Mouse (Mus musculus): ENCODE data around the gene Nipbl. TPM values are rescaled to one million over a fixed set of nuclear protein-coding genes. Genes with fewer than 3 reads are reported as not detected.

The Nipbl gene
- polyA plus RNA-seq, 1 experiment = 14.6 TPM

GRCm38 (mm10) chr15:8455486-8455885 is 11.2 kb upstream of the Nipbl start:
- DNase-seq = no peak
- TF ChIP-seq CTCF (IDR thresholded peaks at IDR 0.05; ENCODE audit: borderline replicate concordance, insufficient read depth, low read depth, low read length) = no peak
- no peak for TF ChIP-seq POLR2A (IDR thresholded peaks at IDR 0.05; ENCODE audit: borderline replicate concordance, insufficient read depth, low read length)
- Histone ChIP-seq H3K4me3 (replicated peaks; ENCODE audit: insufficient read depth, low read depth, low read length) (no peak overlapping the region), H3K27ac (ENCODE audit: insufficient read depth, low read length) (no peak overlapping the region), H3K4me1 (ENCODE audit: control insufficient read depth, insufficient read depth, low read length) (no peaks in the 10 kb centered on the region), H3K27me3 (ENCODE audit: control insufficient read depth, insufficient read depth, low read length) (no peaks in the 10 kb centered on the region)
- 91% methylated on average over 2 of the region's 2 CpGs for WGBS

GRCm38 (mm10) chr15:8451071-8451470 is 6.8 kb upstream of the Nipbl start:
- no peaks in the 10 kb centered on the region for H3K27me3 ChIP-seq (ENCODE audit: control insufficient read depth, insufficient read depth, low read length)
- H3K4me3 ChIP-seq (replicated peaks; ENCODE audit: insufficient read depth, low read depth, low read length) = no peak overlapping the region
- WGBS = 50% methylated on average over 3 of the region's 3 CpGs
- no peak overlapping the region for H3K27ac ChIP-seq (ENCODE audit: insufficient read depth, low read length)
- DNase-seq = peak in 1 of 2 experiments; percentile 19
- peaks cover 5% of the 10 kb centered on the region; the same call in 1 of the 2 replicates for H3K4me1 ChIP-seq (ENCODE audit: control insufficient read depth, insufficient read depth, low read length)
- TF ChIP-seq POLR2A (IDR thresholded peaks at IDR 0.05; ENCODE audit: borderline replicate concordance, insufficient read depth, low read length) = no peak
- TF ChIP-seq CTCF (IDR thresholded peaks at IDR 0.05; ENCODE audit: borderline replicate concordance, insufficient read depth, low read depth, low read length) = peak; percentile 33; the same call in 1 of the 2 replicates

- TF ChIP-seq CTCF (IDR thresholded peaks at IDR 0.05; ENCODE audit: borderline replicate concordance, insufficient read depth, low read depth, low read length) = no peak
- TF ChIP-seq POLR2A (IDR thresholded peaks at IDR 0.05; ENCODE audit: borderline replicate concordance, insufficient read depth, low read length) = no peak
- H3K27me3 ChIP-seq (ENCODE audit: control insufficient read depth, insufficient read depth, low read length) = no peaks in the 10 kb centered on the region
- no peak for DNase-seq
- H3K27ac ChIP-seq (ENCODE audit: insufficient read depth, low read length) = no peak overlapping the region
- H3K4me1 ChIP-seq (ENCODE audit: control insufficient read depth, insufficient read depth, low read length) = peaks cover 5% of the 10 kb centered on the region; the same call in 1 of the 2 replicates
- no peak overlapping the region for H3K4me3 ChIP-seq (replicated peaks; ENCODE audit: insufficient read depth, low read depth, low read length)
- 18% methylated on average over 8 of the region's 8 CpGs for WGBS
Measured at GRCm38 (mm10) chr15:8447193-8447767, 3.0 kb upstream of the Nipbl start.

GRCm38 (mm10) chr15:8446435-8446834 is 2.2 kb upstream of the Nipbl start:
- no peak overlapping the region for H3K27ac ChIP-seq (ENCODE audit: insufficient read depth, low read length)
- H3K4me1 ChIP-seq (ENCODE audit: control insufficient read depth, insufficient read depth, low read length) = peaks cover 5% of the 10 kb centered on the region; the same call in 1 of the 2 replicates
- 2% methylated on average over 6 of the region's 6 CpGs for WGBS
- H3K27me3 ChIP-seq (ENCODE audit: control insufficient read depth, insufficient read depth, low read length) = no peaks in the 10 kb centered on the region
- peak in 1 of 2 experiments; percentile 28 for DNase-seq
- no peak for TF ChIP-seq POLR2A (IDR thresholded peaks at IDR 0.05; ENCODE audit: borderline replicate concordance, insufficient read depth, low read length)
- TF ChIP-seq CTCF (IDR thresholded peaks at IDR 0.05; ENCODE audit: borderline replicate concordance, insufficient read depth, low read depth, low read length) = no peak
- H3K4me3 ChIP-seq (replicated peaks; ENCODE audit: insufficient read depth, low read depth, low read length) = peak overlapping the region; percentile 89

- DNase-seq = peak; percentile 29 to 37
- no peak for TF ChIP-seq CTCF (IDR thresholded peaks at IDR 0.05; ENCODE audit: borderline replicate concordance, insufficient read depth, low read depth, low read length)
- no peak for TF ChIP-seq POLR2A (IDR thresholded peaks at IDR 0.05; ENCODE audit: borderline replicate concordance, insufficient read depth, low read length)
- WGBS = under 1% methylated on average over 19 of the region's 19 CpGs
- Histone ChIP-seq H3K27ac (ENCODE audit: insufficient read depth, low read length) (no peak overlapping the region), H3K27me3 (ENCODE audit: control insufficient read depth, insufficient read depth, low read length) (no peaks in the 10 kb centered on the region), H3K4me3 (replicated peaks; ENCODE audit: insufficient read depth, low read depth, low read length) (peak overlapping the region; percentile 89), H3K4me1 (ENCODE audit: control insufficient read depth, insufficient read depth, low read length) (peaks cover 5% of the 10 kb centered on the region; the same call in 1 of the 2 replicates)
Measured at GRCm38 (mm10) chr15:8445951-8446419, 1.7 kb upstream of the Nipbl start.

GRCm38 (mm10) chr15:8444890-8445597 is 781 bp upstream of the Nipbl start:
- peak overlapping the region; percentile 99 for H3K4me3 ChIP-seq (replicated peaks; ENCODE audit: insufficient read depth, low read depth, low read length)
- peak overlapping the region; percentile 88 for H3K27ac ChIP-seq (ENCODE audit: insufficient read depth, low read length)
- H3K4me1 ChIP-seq (ENCODE audit: control insufficient read depth, insufficient read depth, low read length) = peaks cover 5% of the 10 kb centered on the region; the same call in 1 of the 2 replicates
- no peaks in the 10 kb centered on the region for H3K27me3 ChIP-seq (ENCODE audit: control insufficient read depth, insufficient read depth, low read length)
- peak; percentile 68 for TF ChIP-seq CTCF (IDR thresholded peaks at IDR 0.05; ENCODE audit: borderline replicate concordance, insufficient read depth, low read depth, low read length)
- TF ChIP-seq POLR2A (IDR thresholded peaks at IDR 0.05; ENCODE audit: borderline replicate concordance, insufficient read depth, low read length) = no peak
- WGBS = under 1% methylated on average over 56 of the region's 57 CpGs
- DNase-seq = peak; percentile 85 to 88

GRCm38 (mm10) chr15:8443168-8443925 is 916 bp downstream of the Nipbl start:
- Histone ChIP-seq H3K27ac (ENCODE audit: insufficient read depth, low read length) (peak overlapping the region; percentile 92), H3K4me3 (replicated peaks; ENCODE audit: insufficient read depth, low read depth, low read length) (peak overlapping the region; percentile 99), H3K4me1 (ENCODE audit: control insufficient read depth, insufficient read depth, low read length) (peaks cover 2% of the 10 kb centered on the region; the same call in 1 of the 2 replicates), H3K27me3 (ENCODE audit: control insufficient read depth, insufficient read depth, low read length) (no peaks in the 10 kb centered on the region)
- under 1% methylated on average over 40 of the region's 40 CpGs for WGBS
- DNase-seq = peak; percentile 75 to 79
- no peak for TF ChIP-seq CTCF (IDR thresholded peaks at IDR 0.05; ENCODE audit: borderline replicate concordance, insufficient read depth, low read depth, low read length)
- TF ChIP-seq POLR2A (IDR thresholded peaks at IDR 0.05; ENCODE audit: borderline replicate concordance, insufficient read depth, low read length) = no peak

Measured in cerebellum, adult 2 months (tissue).